Mouse (Mus musculus) spleen, adult 2 months (tissue): ENCODE measurements around the gene Zbtb46.

Source experiments
- CTCF ChIP-seq: fragments of 200-500 bp; IDR thresholded peaks from 2 replicates; pipeline ENCODE4 v1.5.1; 2011; ENCODE audit warnings: mild to moderate bottlenecking, inconsistent platforms; ENCODE audit not compliant: insufficient read depth, insufficient read length, insufficient replicate concordance; ENCODE audit errors: extremely low read depth
- POLR2A ChIP-seq: fragments of 200-500 bp; IDR thresholded peaks from 2 replicates; pipeline ENCODE4 v1.6.1; 2011; ENCODE audit warnings: low read depth, low read length, inconsistent platforms

DNA sequence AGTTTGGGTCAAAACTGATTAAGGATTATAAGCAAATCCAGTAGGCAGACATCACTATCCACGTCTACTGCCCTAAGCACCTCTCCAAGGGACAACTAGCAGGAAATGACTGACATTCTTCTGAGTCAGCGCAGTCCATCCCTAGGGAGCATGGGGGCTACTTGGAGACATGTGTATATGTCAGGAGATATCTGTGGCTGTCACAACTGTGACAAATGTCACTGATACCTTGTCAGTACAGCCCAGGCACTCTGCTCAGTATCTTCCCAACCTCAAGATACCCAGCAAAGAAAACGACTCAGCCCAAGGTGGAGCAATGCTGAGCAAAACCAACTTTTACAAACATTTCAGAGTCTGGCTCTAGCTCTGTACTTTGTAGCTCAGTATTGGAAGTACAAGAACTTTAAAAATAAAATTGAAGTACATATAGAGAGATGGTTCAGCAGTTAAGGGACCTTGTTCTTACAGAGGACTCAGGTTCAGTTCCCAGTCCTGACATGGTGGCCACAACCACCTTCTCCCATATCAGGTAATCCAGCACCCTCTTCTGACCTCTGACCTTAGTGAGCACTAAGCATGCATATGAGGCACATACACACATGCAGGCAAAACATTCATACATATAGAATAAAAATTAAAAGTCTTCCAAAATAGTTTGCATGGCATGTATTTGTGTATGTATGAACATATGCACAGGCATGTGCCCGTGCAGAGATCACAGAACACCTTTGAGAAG lies 38.2 kb downstream of the Zbtb46 start:
- TF ChIP-seq POLR2A (no peak), CTCF (no peak)
